Mouse (Mus musculus) cerebellum, postnatal 4 days (tissue): ENCODE results near the gene Vmn1r63.
"Not testable (repeated sequence)": the region's sequence is repeated elsewhere in the genome, so short reads cannot be mapped to it uniquely, and the experiment has no call there.

ENCODE experiments used
- DNase-seq, 2 experiments: peaks; one replicate each; pipeline ENCODE4 v3.0.0; 2022; ENCODE audit warnings: low spot score in 2 of 2, mixed read lengths in 1 of 2

Gene Vmn1r63

DNA sequence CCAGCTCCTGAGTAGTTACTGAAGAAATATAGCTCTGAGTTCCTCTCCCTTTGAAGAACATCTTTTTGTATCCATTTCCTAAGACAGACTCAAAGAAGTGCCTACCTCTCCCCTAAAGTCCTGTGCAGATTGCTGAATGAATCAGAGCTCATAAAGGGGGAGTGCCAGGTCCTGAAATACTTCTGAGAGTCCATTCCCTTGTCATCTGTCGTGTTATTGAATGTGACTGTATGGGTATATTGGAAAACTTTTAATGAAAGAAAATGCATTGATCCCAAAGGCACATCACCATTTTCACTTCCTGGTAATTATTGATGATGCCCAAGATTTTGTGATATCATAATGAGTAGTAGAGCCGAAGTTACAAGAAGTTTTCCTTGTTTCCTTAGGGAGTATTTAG is at the start of gene Vmn1r63:
Vmn1r63 (minus strand) TSS at position 101 of the 400 bp plus-strand sequence.
- DNase-seq = not testable (repeated sequence)
